Mouse (Mus musculus) spleen, postnatal 4 days (tissue): ENCODE data around the gene Ano2.

Experiments used
- DNase-seq, 2 experiments: peaks; one replicate each; pipeline ENCODE4 v3.0.0; 2022; ENCODE audit warnings: low spot score in 2 of 2

Ano2 gene

GRCm38 (mm10) chr6:125914446-125914845, 224.2 kb downstream of the Ano2 start:
- no peak for DNase-seq

- DNase-seq: no peak
These were observed 232.5 kb downstream of the Ano2 start for GRCm38 (mm10) chr6:125922746-125923145.

- DNase-seq: no peak
These were observed 234.8 kb downstream of the Ano2 start for GRCm38 (mm10) chr6:125924979-125925378.

- no peak for DNase-seq
These were observed 235.6 kb downstream of the Ano2 start for GRCm38 (mm10) chr6:125925861-125926260.

GRCm38 (mm10) chr6:125931926-125932325, 241.7 kb downstream of the Ano2 start:
- DNase-seq: no peak

- DNase-seq: no peak
These were observed 264.7 kb downstream of the Ano2 start for GRCm38 (mm10) chr6:125954965-125955364.

GRCm38 (mm10) chr6:125973551-125973950, 283.3 kb downstream of the Ano2 start:
- no peak for DNase-seq

GRCm38 (mm10) chr6:125975788-125976465, 285.7 kb downstream of the Ano2 start:
- DNase-seq: no peak

GRCm38 (mm10) chr6:125979601-125980000, 289.4 kb downstream of the Ano2 start:
- DNase-seq: no peak

GRCm38 (mm10) chr6:125984050-125984449, 293.8 kb downstream of the Ano2 start:
- DNase-seq: no peak

- DNase-seq: no peak
These were observed 302.5 kb downstream of the Ano2 start for GRCm38 (mm10) chr6:125992731-125993130.

GRCm38 (mm10) chr6:126001797-126002196, 311.6 kb downstream of the Ano2 start:
- no peak for DNase-seq

- no peak for DNase-seq
These were observed 313.0 kb downstream of the Ano2 start for GRCm38 (mm10) chr6:126003002-126003742.

GRCm38 (mm10) chr6:126006647-126007046, 316.4 kb downstream of the Ano2 start:
- DNase-seq: no peak

- DNase-seq: no peak
These were observed 318.9 kb downstream of the Ano2 start for GRCm38 (mm10) chr6:126009083-126009482.

GRCm38 (mm10) chr6:126016991-126017390, 326.8 kb downstream of the Ano2 start:
- no peak for DNase-seq

GRCm38 (mm10) chr6:126018411-126018810, 328.2 kb downstream of the Ano2 start:
- no peak for DNase-seq

- no peak for DNase-seq
These were observed 343.6 kb downstream of the Ano2 start for GRCm38 (mm10) chr6:126033693-126034402.

- DNase-seq: no peak
These were observed 344.1 kb downstream of the Ano2 start for GRCm38 (mm10) chr6:126034403-126034724.

GRCm38 (mm10) chr6:126034728-126035127, 344.5 kb downstream of the Ano2 start:
- no peak for DNase-seq

GRCm38 (mm10) chr6:126035621-126036020, 345.4 kb downstream of the Ano2 start:
- no peak for DNase-seq

- no peak for DNase-seq
These were observed 355.7 kb downstream of the Ano2 start for GRCm38 (mm10) chr6:126045931-126046330.

- no peak for DNase-seq
These were observed 358.0 kb downstream of the Ano2 start for GRCm38 (mm10) chr6:126048206-126048605.
